10 mouse cellular contexts compared by ENCODE assay signal in genomic region chr9:123986217-123986616, GRCm38 (mm10). TPM values are rescaled to one million over a fixed set of nuclear protein-coding genes. Genes with fewer than 3 reads are reported as not detected.
DNase-seq lines count a peak whose midpoint lies in the region; ATAC-seq and TF ChIP-seq lines count a peak whose summit lies in the region.
"Had no signal": no experiment of that assay in that cellular context is flagged by ENCODE, and none has a peak within 500 bp of the region (broad histone marks: within the 10 kb centered on the region; RNA-seq: fewer than 3 reads in every experiment).

No protein-coding gene starts in this region.

- no peaks in the 10 kb centered on the region for H3K9me3 ChIP-seq in limb, embryonic 14.5 days (ENCODE audit: control insufficient read depth, low read length)
- H3K9me3 ChIP-seq in limb, embryonic 10.5 days (replicated peaks), result no peaks in the 10 kb centered on the region
- H3K9me3 ChIP-seq in liver, embryonic 12.5 days (replicated peaks), result no peaks in the 10 kb centered on the region
- H3K9me3 ChIP-seq: neural tube, embryonic 12.5 days had no signal

- H3K4me2 ChIP-seq in limb, embryonic 14.5 days (replicated peaks; ENCODE audit: low read depth, low read length, severe bottlenecking), result no peak overlapping the region
- H3K4me2 ChIP-seq in liver, embryonic 12.5 days, result no peak overlapping the region
- H3K4me2 ChIP-seq: neural tube, embryonic 12.5 days had no signal

- no peak for ATAC-seq in limb, embryonic 14.5 days (ENCODE audit: low FRiP score, low read depth)
- ATAC-seq in liver, embryonic 12.5 days, result peak; percentile 66

- H3K36me3 ChIP-seq in limb, embryonic 14.5 days (ENCODE audit: control insufficient read depth, insufficient read depth, low read length), result no peaks in the 10 kb centered on the region
- no peaks in the 10 kb centered on the region for H3K36me3 ChIP-seq in limb, embryonic 10.5 days
- no peaks in the 10 kb centered on the region for H3K36me3 ChIP-seq in liver, embryonic 12.5 days
- no peaks in the 10 kb centered on the region for H3K36me3 ChIP-seq in splenic B cell, adult 2 months (ENCODE audit: control insufficient read depth, insufficient read depth, low read length, poor library complexity, severe bottlenecking)
- H3K36me3 ChIP-seq: neural tube, embryonic 12.5 days had no signal

- no peak overlapping the region for H3K4me3 ChIP-seq in limb, embryonic 14.5 days (replicated peaks; ENCODE audit: low read length)
- no peak overlapping the region for H3K4me3 ChIP-seq in limb, embryonic 10.5 days
- no peak overlapping the region for H3K4me3 ChIP-seq in liver, embryonic 12.5 days
- H3K4me3 ChIP-seq: neural tube, embryonic 12.5 days had no signal

- TF ChIP-seq POLR2A in limb, embryonic 14.5 days (IDR thresholded peaks at IDR 0.05; ENCODE audit: borderline replicate concordance, extremely low read depth, insufficient read depth, insufficient read length), result no peak

- WGBS in limb, embryonic 14.5 days, result 75% methylated on average over 2 of the region's 2 CpGs
- 93% methylated on average over 2 of the region's 2 CpGs for WGBS in limb, embryonic 10.5 days
- WGBS in liver, embryonic 12.5 days (ENCODE audit: insufficient replicate concordance), result 20% methylated on average over 2 of the region's 2 CpGs

- H3K9ac ChIP-seq in limb, embryonic 14.5 days (ENCODE audit: low read depth, low read length, severe bottlenecking), result no peak overlapping the region
- H3K9ac ChIP-seq in liver, embryonic 12.5 days, result no peak overlapping the region
- H3K9ac ChIP-seq: neural tube, embryonic 12.5 days had no signal

- H3K27me3 ChIP-seq in limb, embryonic 14.5 days (ENCODE audit: control insufficient read depth, insufficient read depth, low read length), result no peaks in the 10 kb centered on the region
- no peaks in the 10 kb centered on the region for H3K27me3 ChIP-seq in limb, embryonic 10.5 days (ENCODE audit: low read depth, poor library complexity, severe bottlenecking)
- H3K27me3 ChIP-seq in liver, embryonic 12.5 days (replicated peaks), result no peaks in the 10 kb centered on the region
- no peaks in the 10 kb centered on the region for H3K27me3 ChIP-seq in splenic B cell, adult 2 months (ENCODE audit: control insufficient read depth, insufficient read depth, low read length, poor library complexity, severe bottlenecking)
- H3K27me3 ChIP-seq: neural tube, embryonic 12.5 days had no signal

- H3K27ac ChIP-seq in limb, embryonic 14.5 days (replicated peaks; ENCODE audit: low read depth, low read length), result no peak overlapping the region
- no peak overlapping the region for H3K27ac ChIP-seq in limb, embryonic 10.5 days
- no peak overlapping the region for H3K27ac ChIP-seq in liver, embryonic 12.5 days
- H3K27ac ChIP-seq: neural tube, embryonic 12.5 days had no signal

- no peaks in the 10 kb centered on the region for H3K4me1 ChIP-seq in limb, embryonic 14.5 days (ENCODE audit: control insufficient read depth, insufficient read depth, low read length)
- no peaks in the 10 kb centered on the region for H3K4me1 ChIP-seq in limb, embryonic 10.5 days
- peaks cover 64% of the 10 kb centered on the region for H3K4me1 ChIP-seq in liver, embryonic 12.5 days
- H3K4me1 ChIP-seq: neural tube, embryonic 12.5 days had no signal

- DNase-seq in adrenal gland, postnatal 14 days, result peak; percentile 21
- DNase-seq in adrenal gland, postnatal 25 days, result no peak
- peak; percentile 5 for DNase-seq in limb, embryonic 14.5 days (ENCODE audit: low spot score)
- no peak for DNase-seq in limb, embryonic 10.5 days (ENCODE audit: low spot score)
- peak; percentile 87 for DNase-seq in splenic B cell, adult 2 months (ENCODE audit: low read depth, low spot score)
- no peak for DNase-seq in adrenal gland, adult (ENCODE audit: inconsistent age in 2 of 2, low spot score in 1 of 2)
- DNase-seq in right cerebral cortex, adult 18-20 months, result no peak

RNA-seq across cellular contexts. Expression of gene Ccr1l1, which starts 8.0 kb away (rescaled TPM):
- not detected in 2 replicates for total RNA-seq in adrenal gland, postnatal 14 days (2021)
- not detected in 2 replicates for total RNA-seq in adrenal gland, postnatal 25 days (2021)
- polyA plus RNA-seq in limb, embryonic 14.5 days (2012; rRNA removed), result 0.10 TPM in 1 of 2 replicates, not detected in the other
- polyA plus RNA-seq in limb, embryonic 14.5 days (2014; fragmentation: Nextera tagmentation; extraction: Ambion mirVana), result not detected in 2 replicates
- polyA plus RNA-seq in limb, embryonic 10.5 days (2016; fragmentation: Nextera tagmentation; extraction: Ambion mirVana), result not detected in 2 replicates
- not detected in 2 replicates for polyA plus RNA-seq in liver, embryonic 12.5 days (2016; fragmentation: Nextera tagmentation; extraction: Ambion mirVana)
- polyA plus RNA-seq: intestine, embryonic 14.5 days; neural tube, embryonic 12.5 days had no signal

RNA-seq across cellular contexts. Expression of gene Ccr1, which starts 17.7 kb away (rescaled TPM):
- 0.86 and 0.89 TPM in 2 replicates for total RNA-seq in adrenal gland, postnatal 14 days (2021)
- total RNA-seq in adrenal gland, postnatal 25 days (2021), result 1.1 and 1.3 TPM in 2 replicates
- 3.2 and 3.8 TPM in 2 replicates for polyA plus RNA-seq in limb, embryonic 14.5 days (2012; rRNA removed)
- 3.4 and 4.5 TPM in 2 replicates for polyA plus RNA-seq in limb, embryonic 14.5 days (2014; fragmentation: Nextera tagmentation; extraction: Ambion mirVana)
- 0.38 and 0.61 TPM in 2 replicates for polyA plus RNA-seq in limb, embryonic 10.5 days (2016; fragmentation: Nextera tagmentation; extraction: Ambion mirVana)
- 1.4 and 1.6 TPM in 2 replicates for polyA plus RNA-seq in liver, embryonic 12.5 days (2016; fragmentation: Nextera tagmentation; extraction: Ambion mirVana)

RNA-seq across cellular contexts. Expression of gene Ccr3, which starts 35.6 kb away (rescaled TPM):
- 0.33 TPM in 1 of 2 replicates, not detected in the other for total RNA-seq in adrenal gland, postnatal 14 days (2021)
- total RNA-seq in adrenal gland, postnatal 25 days (2021), result not detected in 2 replicates
- polyA plus RNA-seq in limb, embryonic 14.5 days (2012; rRNA removed), result 0.03 and 0.04 TPM in 2 replicates
- polyA plus RNA-seq in limb, embryonic 14.5 days (2014; fragmentation: Nextera tagmentation; extraction: Ambion mirVana), result 0.17 TPM in 1 of 2 replicates, not detected in the other
- not detected in 2 replicates for polyA plus RNA-seq in limb, embryonic 10.5 days (2016; fragmentation: Nextera tagmentation; extraction: Ambion mirVana)
- 0.05 TPM in 1 of 2 replicates, not detected in the other for polyA plus RNA-seq in liver, embryonic 12.5 days (2016; fragmentation: Nextera tagmentation; extraction: Ambion mirVana)
- polyA plus RNA-seq: intestine, embryonic 14.5 days; neural tube, embryonic 12.5 days had no signal

Comparison
In these comparisons a context has a peak if more than half of its experiments do, and no peak if none do; other contexts are left out.
1. DNase-seq: peak in adrenal gland, postnatal 14 days (single experiment), limb, embryonic 14.5 days (single experiment) and splenic B cell, adult 2 months (single experiment); none in adrenal gland, postnatal 25 days (single experiment), limb, embryonic 10.5 days (single experiment), adrenal gland, adult (0 of 2) and right cerebral cortex, adult 18-20 months (single experiment).